Mouse (Mus musculus) splenic B cell, adult 2 months (primary cell): ENCODE data around the gene Insig1.
A peak's percentile ranks its signal among the peaks of the same experiment; 100 is the strongest.

Experiments
- DNase-seq: peaks from one replicate; pipeline ENCODE4 v3.0.0-alpha.2; 2011; ENCODE audit warnings: low read depth, low spot score
- H3K27me3 ChIP-seq: 2 replicates; pipeline ENCODE4 v1.6.1; 2012; ENCODE audit warnings: mild to moderate bottlenecking, low read length, moderate library complexity, mixed read lengths; ENCODE audit not compliant: control insufficient read depth, poor library complexity, insufficient read depth, severe bottlenecking
- H3K36me3 ChIP-seq: 2 replicates; pipeline ENCODE4 v1.6.1; 2012; ENCODE audit warnings: mild to moderate bottlenecking, low read length, moderate library complexity, mixed read lengths; ENCODE audit not compliant: control insufficient read depth, poor library complexity, insufficient read depth, severe bottlenecking

Insig1 gene

GRCm38 (mm10) chr5:28070828-28071455 is at the start of gene Insig1:
Insig1 (plus strand) TSS chr5:28071363.
- Histone ChIP-seq H3K27me3 (no peaks in the 10 kb centered on the region), H3K36me3 (peaks cover 5% of the 10 kb centered on the region)
- DNase-seq = peak; percentile 98

GRCm38 (mm10) chr5:28023452-28023851 is 47.7 kb upstream of the Insig1 start:
- Histone ChIP-seq H3K36me3 (no peaks in the 10 kb centered on the region), H3K27me3 (no peaks in the 10 kb centered on the region)
- no peak for DNase-seq

GRCm38 (mm10) chr5:28031577-28032236 is 39.5 kb upstream of the Insig1 start:
- H3K36me3 ChIP-seq = no peaks in the 10 kb centered on the region
- H3K27me3 ChIP-seq = no peaks in the 10 kb centered on the region; the same call in 1 of the 2 replicates
- DNase-seq = no peak

- no peaks in the 10 kb centered on the region; the same call in 1 of the 2 replicates for H3K27me3 ChIP-seq
- no peak for DNase-seq
- H3K36me3 ChIP-seq = no peaks in the 10 kb centered on the region
These were observed 38.3 kb upstream of the Insig1 start for GRCm38 (mm10) chr5:28032866-28033265.

GRCm38 (mm10) chr5:28033281-28033680 is 37.9 kb upstream of the Insig1 start:
- no peak for DNase-seq
- no peaks in the 10 kb centered on the region for H3K36me3 ChIP-seq
- H3K27me3 ChIP-seq = no peaks in the 10 kb centered on the region; the same call in 1 of the 2 replicates

GRCm38 (mm10) chr5:28033826-28034225 is 37.3 kb upstream of the Insig1 start:
- no peak for DNase-seq
- Histone ChIP-seq H3K36me3 (no peaks in the 10 kb centered on the region), H3K27me3 (no peaks in the 10 kb centered on the region; the same call in 1 of the 2 replicates)

- Histone ChIP-seq H3K36me3 (no peaks in the 10 kb centered on the region), H3K27me3 (no peaks in the 10 kb centered on the region; the same call in 1 of the 2 replicates)
- no peak for DNase-seq
These were observed 35.2 kb upstream of the Insig1 start for GRCm38 (mm10) chr5:28036011-28036410.

GRCm38 (mm10) chr5:28036518-28036917 is 34.6 kb upstream of the Insig1 start:
- no peak for DNase-seq
- H3K36me3 ChIP-seq = no peaks in the 10 kb centered on the region
- H3K27me3 ChIP-seq = no peaks in the 10 kb centered on the region; the same call in 1 of the 2 replicates

- H3K27me3 ChIP-seq = no peaks in the 10 kb centered on the region; the same call in 1 of the 2 replicates
- DNase-seq = no peak
- H3K36me3 ChIP-seq = no peaks in the 10 kb centered on the region
These were observed 34.0 kb upstream of the Insig1 start for GRCm38 (mm10) chr5:28037172-28037591.

GRCm38 (mm10) chr5:28037639-28038038 is 33.5 kb upstream of the Insig1 start:
- Histone ChIP-seq H3K27me3 (no peaks in the 10 kb centered on the region; the same call in 1 of the 2 replicates), H3K36me3 (no peaks in the 10 kb centered on the region)
- DNase-seq = no peak

- H3K27me3 ChIP-seq = no peaks in the 10 kb centered on the region; the same call in 1 of the 2 replicates
- DNase-seq = no peak
- H3K36me3 ChIP-seq = no peaks in the 10 kb centered on the region
These were observed 33.0 kb upstream of the Insig1 start for GRCm38 (mm10) chr5:28038115-28038514.

- no peak for DNase-seq
- Histone ChIP-seq H3K27me3 (no peaks in the 10 kb centered on the region), H3K36me3 (no peaks in the 10 kb centered on the region)
These were observed 31.2 kb upstream of the Insig1 start for GRCm38 (mm10) chr5:28039746-28040655.

- no peaks in the 10 kb centered on the region for H3K27me3 ChIP-seq
- DNase-seq = no peak
- H3K36me3 ChIP-seq = no peaks in the 10 kb centered on the region
These were observed 30.4 kb upstream of the Insig1 start for GRCm38 (mm10) chr5:28040726-28041125.

GRCm38 (mm10) chr5:28042021-28042420 is 29.1 kb upstream of the Insig1 start:
- H3K27me3 ChIP-seq = no peaks in the 10 kb centered on the region
- H3K36me3 ChIP-seq = no peaks in the 10 kb centered on the region
- DNase-seq = no peak

- no peaks in the 10 kb centered on the region for H3K27me3 ChIP-seq
- H3K36me3 ChIP-seq = no peaks in the 10 kb centered on the region
- DNase-seq = no peak
These were observed 28.4 kb upstream of the Insig1 start for GRCm38 (mm10) chr5:28042779-28043178.
